Mouse (Mus musculus) left cerebral cortex, postnatal 25 days (tissue): ENCODE data around the gene Taf3. TPM values are rescaled to one million over a fixed set of nuclear protein-coding genes. Genes with fewer than 3 reads are reported as not detected.

Experiments
- DNase-seq, 2 experiments: peaks; one replicate each; pipeline ENCODE4 v3.0.0; 2022; ENCODE audit warnings: low spot score in 2 of 2, mixed read lengths in 1 of 2
- intact Hi-C: fragments of 180-260 bp; cut with DNase I; formaldehyde crosslinking; loops from one replicate; pipeline ENCODE4 v1.15.1; 2025
- total RNA-seq, 2 experiments: library from RNA; stranded (reverse); gene quantifications; 2 replicates each; pipeline ENCODE4 v1.2.3; 2021

The Taf3 gene
- total RNA-seq, 2 experiments from 2014 or later: 14.6 to 15.2 TPM

DNA sequence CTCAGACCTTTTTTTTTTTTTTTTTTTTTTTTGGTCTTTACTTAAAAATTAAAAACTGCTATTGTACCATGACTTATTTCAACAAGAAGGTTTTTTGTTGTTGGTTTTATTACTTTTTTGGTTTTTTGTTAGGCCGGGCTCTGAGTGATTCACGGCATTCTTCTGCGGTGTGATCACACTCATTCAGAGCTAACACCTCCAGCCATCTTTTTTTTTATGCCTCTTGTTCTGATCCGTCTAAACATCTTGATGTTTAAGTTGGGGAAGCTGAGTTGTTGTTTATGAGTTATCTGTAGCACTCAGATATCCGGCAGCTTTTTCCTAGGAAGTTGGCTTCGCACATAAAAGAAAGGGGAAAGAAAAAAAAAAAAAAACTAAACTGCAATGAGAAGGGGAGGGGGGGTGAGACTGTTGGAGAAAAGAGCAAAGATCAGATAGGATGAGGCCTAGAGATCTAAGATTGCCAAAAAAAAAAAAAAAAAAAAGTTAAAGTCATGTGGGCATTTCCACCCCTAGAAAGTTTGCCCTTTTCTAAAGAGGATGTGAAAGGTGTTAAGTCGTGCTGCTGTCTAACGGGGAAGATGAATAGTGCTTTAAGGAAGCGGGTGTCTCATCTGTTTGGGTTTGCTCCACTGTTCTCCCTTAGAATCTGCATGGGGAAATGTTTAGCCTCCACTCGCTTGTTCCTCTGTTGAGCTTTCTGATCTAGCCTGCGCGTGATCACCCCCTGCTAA, 181.1 kb downstream of the Taf3 start:
- intact Hi-C loops: no loop called here
- no peak for DNase-seq

Other genes with a start within 250 kb of the Taf3 start
- not detected for gene 4930412O13Rik, start 167.3 kb downstream of the Taf3 start, total RNA-seq
- gene 9230102O04Rik, start 159.1 kb downstream of the Taf3 start, total RNA-seq: not detected
- gene Gata3, start 158.6 kb downstream of the Taf3 start, total RNA-seq: not detected
- 100 to 1,000 TPM; 243 to 265 TPM for gene Atp5c1, start 31.9 kb upstream of the Taf3 start, total RNA-seq
- gene Kin, start 32.0 kb upstream of the Taf3 start, total RNA-seq: 10 to 100 TPM; 10.7 to 12.6 TPM
- gene Itih2, start 82.8 kb upstream of the Taf3 start, total RNA-seq: 1 to 10 TPM; 3.2 to 3.5 TPM
- gene Itih5, start 105.0 kb upstream of the Taf3 start, total RNA-seq: 10 to 100 TPM; 13.8 to 15.7 TPM